Mouse (Mus musculus) neural tube, embryonic 11.5 days (tissue): Measurements from ENCODE around the gene Wdr62. TPM values are rescaled to one million over a fixed set of nuclear protein-coding genes. Genes with fewer than 3 reads are reported as not detected.

Experiments used
- ATAC-seq: fragments of 200-750 bp; cut with Nextera tagmentation; 2 replicates; pipeline ENCODE4 v1.8.0; 2017; ENCODE audit warnings: moderate number of reproducible peaks, mild to moderate bottlenecking, moderate TSS enrichment, moderate library complexity; ENCODE audit not compliant: insufficient read depth, low FRiP score, low TSS enrichment
- DNase-seq: peaks from one replicate; pipeline ENCODE4 v3.0.0-alpha.2; 2015; ENCODE audit warnings: low spot score
- H3K27ac ChIP-seq: fragments of 300-500 bp; sonication (generic); 2 replicates; pipeline ENCODE4 v1.5.1; 2014; ENCODE audit warnings: low read depth, mild to moderate bottlenecking, low read length
- H3K27me3 ChIP-seq: fragments of 300-500 bp; sonication (generic); 2 replicates; pipeline ENCODE4 v1.6.1; 2014; ENCODE audit warnings: mild to moderate bottlenecking, low read length, mixed read lengths; ENCODE audit not compliant: control insufficient read depth, insufficient read depth
- H3K36me3 ChIP-seq: fragments of 300-500 bp; sonication (generic); 2 replicates; pipeline ENCODE4 v1.6.1; 2014; ENCODE audit warnings: mild to moderate bottlenecking, low read length, moderate library complexity, mixed read lengths; ENCODE audit not compliant: control insufficient read depth, insufficient read depth
- H3K4me1 ChIP-seq: fragments of 300-500 bp; sonication (generic); 2 replicates; pipeline ENCODE4 v1.6.1; 2014; ENCODE audit warnings: low read length, mixed read lengths; ENCODE audit not compliant: control insufficient read depth, insufficient read depth
- H3K4me2 ChIP-seq: fragments of 300-500 bp; sonication (generic); 2 replicates; pipeline ENCODE4 v1.6.1; 2014; ENCODE audit warnings: low read depth, mild to moderate bottlenecking, moderate library complexity
- H3K4me3 ChIP-seq: fragments of 300-500 bp; sonication (generic); 2 replicates; pipeline ENCODE4 v1.5.1; 2014; ENCODE audit warnings: low read depth, low read length
- H3K9ac ChIP-seq: fragments of 300-500 bp; sonication (generic); 2 replicates; pipeline ENCODE4 v1.6.1; 2014; ENCODE audit warnings: mild to moderate bottlenecking, low read length
- H3K9me3 ChIP-seq: fragments of 300-500 bp; sonication (generic); 2 replicates; pipeline ENCODE4 v1.6.1; 2016; ENCODE audit warnings: low read length; ENCODE audit not compliant: control insufficient read depth
- WGBS: fragments of 180-500 bp; shearing (Covaris S2); extraction: QIAGEN DNeasy Blood & Tissue Kit; methylation state at CpG from one replicate; pipeline ENCODE4 v1.1.7; 2014; 5-methylcytosine and 5-hydroxymethylcytosine counted together
- polyA plus RNA-seq: library from polyadenylated mRNA; unstranded; fragments of >200 nt; fragmentation: Nextera tagmentation; extraction: Ambion mirVana; gene quantifications from 2 replicates; pipeline ENCODE4 v1.2.1, GENCODE M21; 2014

The Wdr62 gene
- polyA plus RNA-seq, 1 experiment from 2014 or later, result 12.5 TPM

DNA sequence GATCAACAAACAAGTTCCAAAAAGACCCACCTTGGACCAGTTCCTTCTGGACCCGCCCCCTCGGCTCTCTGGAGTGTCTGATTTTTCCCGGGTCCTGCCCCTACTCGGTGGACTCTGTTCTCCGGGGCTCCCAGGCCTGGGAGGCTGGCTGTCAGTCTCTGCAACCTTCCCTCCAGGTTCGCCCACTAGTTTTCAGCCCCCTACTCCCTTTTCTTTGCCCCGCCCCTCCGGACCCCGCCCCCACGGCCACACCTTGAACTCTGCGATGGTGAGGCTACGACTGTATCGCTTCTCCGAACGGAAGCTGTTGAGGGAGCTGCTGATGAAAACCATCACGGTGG, 48.9 kb downstream of the Wdr62 start:
- Histone ChIP-seq H3K9ac (peak overlapping the region; percentile 51), H3K36me3 (peaks cover 11% of the 10 kb centered on the region), H3K27ac (no peak overlapping the region; the same call in 1 of the 2 replicates), H3K9me3 (no peaks in the 10 kb centered on the region), H3K4me2 (peak overlapping the region; percentile 73), H3K4me3 (peak overlapping the region; percentile 74), H3K4me1 (peaks cover 10% of the 10 kb centered on the region), H3K27me3 (no peaks in the 10 kb centered on the region)
- no peak for DNase-seq
- under 1% methylated on average over 16 of the region's 16 CpGs for WGBS
- ATAC-seq, result peak; percentile 46

DNA sequence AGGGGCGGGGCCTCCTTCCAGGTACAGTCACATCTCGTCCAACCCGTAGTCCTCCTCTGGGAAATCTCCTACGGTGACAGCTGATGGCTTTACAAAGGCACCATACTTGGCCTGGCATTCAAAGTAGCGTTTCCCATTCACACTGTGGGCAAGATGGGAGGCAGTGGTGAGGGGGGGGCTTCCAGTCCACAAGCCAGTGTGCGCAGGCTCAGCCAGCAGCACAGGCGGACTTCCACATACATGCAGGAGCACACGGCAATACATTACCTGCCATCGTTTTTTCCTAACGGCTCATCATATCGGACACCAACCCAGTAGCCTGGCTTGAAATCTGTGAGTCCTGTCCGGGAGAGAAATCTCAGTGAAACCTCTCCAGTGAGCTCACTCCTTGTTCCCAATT, 56.0 kb downstream of the Wdr62 start:
- Histone ChIP-seq H3K4me3 (no peak overlapping the region), H3K27me3 (no peaks in the 10 kb centered on the region), H3K4me1 (0 out of 2 replicates have a peak, but pooled peaks cover 2% of the 10 kb centered on the region), H3K9ac (no peak overlapping the region), H3K9me3 (no peaks in the 10 kb centered on the region), H3K4me2 (no peak overlapping the region), H3K36me3 (peaks cover 11% of the 10 kb centered on the region), H3K27ac (no peak overlapping the region)
- WGBS, result 92% methylated on average over 12 of the region's 12 CpGs
- no peak for ATAC-seq
- no peak for DNase-seq

GRCm38 (mm10) chr7:30222205-30222604, 58.0 kb downstream of the Wdr62 start:
- Histone ChIP-seq H3K27me3 (no peaks in the 10 kb centered on the region), H3K4me2 (no peak overlapping the region), H3K4me3 (no peak overlapping the region), H3K27ac (no peak overlapping the region), H3K36me3 (peaks cover 8% of the 10 kb centered on the region), H3K9me3 (no peaks in the 10 kb centered on the region), H3K4me1 (0 out of 2 replicates have a peak, but pooled peaks cover 2% of the 10 kb centered on the region), H3K9ac (no peak overlapping the region)
- ATAC-seq (no peak), DNase-seq (no peak)
- WGBS, result 90% methylated on average over 5 of the region's 5 CpGs

DNA sequence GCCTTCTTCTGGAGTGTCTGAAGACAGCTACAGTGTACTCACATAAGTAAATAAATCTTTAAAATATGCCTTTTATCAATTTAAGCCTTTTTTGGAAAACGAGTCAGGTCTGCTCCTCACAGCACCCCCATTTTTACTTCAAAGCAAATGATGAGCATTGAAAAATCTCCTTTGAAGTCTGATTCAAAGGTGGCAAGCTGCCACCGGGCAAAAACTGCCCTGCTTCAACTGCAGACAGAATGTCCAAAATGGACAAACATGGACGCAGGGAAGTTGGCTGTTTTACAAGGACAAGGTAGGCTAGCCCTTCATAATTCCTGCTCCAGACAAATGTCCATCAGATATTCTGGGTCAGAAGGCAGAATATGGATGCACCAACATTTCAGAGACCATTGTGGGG, 58.8 kb downstream of the Wdr62 start:
- Histone ChIP-seq H3K27me3 (no peaks in the 10 kb centered on the region), H3K4me3 (no peak overlapping the region), H3K4me1 (0 out of 2 replicates have a peak, but pooled peaks cover 2% of the 10 kb centered on the region), H3K9me3 (no peaks in the 10 kb centered on the region), H3K27ac (no peak overlapping the region), H3K9ac (no peak overlapping the region), H3K36me3 (peaks cover 4% of the 10 kb centered on the region), H3K4me2 (no peak overlapping the region)
- WGBS, result 82% methylated on average over 3 of the region's 3 CpGs
- no peak for ATAC-seq
- no peak for DNase-seq

GRCm38 (mm10) chr7:30220008-30220356, 60.2 kb downstream of the Wdr62 start:
- 31% methylated on average over 11 of the region's 11 CpGs for WGBS
- no peak overlapping the region for H3K27ac ChIP-seq

DNA sequence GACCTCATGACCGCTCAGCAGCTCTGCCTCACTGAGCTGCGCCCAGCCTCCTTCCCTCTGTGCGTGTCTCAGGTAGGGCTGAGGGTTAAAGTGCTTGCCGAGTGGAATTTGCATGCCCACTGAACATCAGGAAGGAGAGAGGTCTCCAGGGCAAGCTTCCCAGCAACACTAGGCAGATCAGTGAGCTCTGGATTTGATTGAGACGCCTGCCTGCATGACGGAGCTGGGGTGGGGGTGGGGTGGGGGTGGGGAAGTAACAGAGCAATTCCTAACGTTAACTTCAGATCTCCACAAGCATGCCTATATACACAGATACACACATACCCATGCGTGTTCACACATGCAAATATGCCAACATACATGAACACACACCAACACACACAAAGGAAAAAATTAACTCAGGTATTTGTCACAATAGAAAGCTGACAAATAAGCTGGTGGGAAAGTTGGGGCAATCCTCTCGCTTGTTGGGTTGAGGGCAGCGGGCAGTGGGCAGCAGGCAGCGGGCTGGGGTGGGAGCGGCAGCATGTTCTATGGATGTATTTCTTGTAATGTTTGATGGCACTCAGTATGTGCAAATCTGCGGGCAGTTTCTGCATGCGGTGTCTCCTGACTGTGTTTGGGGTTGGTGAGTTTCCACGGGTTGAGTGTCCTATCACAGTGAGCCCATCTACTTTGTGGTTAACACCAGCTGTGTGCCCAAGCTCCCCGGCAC, 60.8 kb downstream of the Wdr62 start:
- Histone ChIP-seq H3K9ac (peak overlapping the region; percentile 41), H3K4me1 (0 out of 2 replicates have a peak, but pooled peaks cover 2% of the 10 kb centered on the region), H3K36me3 (peaks cover 4% of the 10 kb centered on the region), H3K9me3 (no peaks in the 10 kb centered on the region), H3K27me3 (no peaks in the 10 kb centered on the region), H3K4me2 (peak overlapping the region; percentile 72), H3K27ac (0 out of 2 replicates have a peak overlapping the region, but pooled peaks have one; percentile 46), H3K4me3 (peak overlapping the region; percentile 40)
- ATAC-seq (0 out of 2 replicates have a peak, but pooled peaks have one; percentile 28), DNase-seq (peak; percentile 66)
- 5% methylated on average over 16 of the region's 16 CpGs for WGBS

More at GRCm38 (mm10) chr7:30220008-30220356, 60.2 kb downstream of the Wdr62 start:
- no peaks in the 10 kb centered on the region for H3K9me3 ChIP-seq
- H3K4me2 ChIP-seq, result peak overlapping the region; percentile 72
- peak overlapping the region; percentile 41 for H3K9ac ChIP-seq
- 0 out of 2 replicates have a peak, but pooled peaks cover 2% of the 10 kb centered on the region for H3K4me1 ChIP-seq
- no peak for DNase-seq
- peak overlapping the region; percentile 40 for H3K4me3 ChIP-seq
- ATAC-seq, result no peak
- H3K27me3 ChIP-seq, result no peaks in the 10 kb centered on the region
- H3K36me3 ChIP-seq, result peaks cover 4% of the 10 kb centered on the region

GRCm38 (mm10) chr7:30217277-30217676, 62.9 kb downstream of the Wdr62 start:
- H3K27me3 ChIP-seq, result no peaks in the 10 kb centered on the region
- H3K4me3 ChIP-seq, result no peak overlapping the region
- no peak overlapping the region for H3K4me2 ChIP-seq
- H3K4me1 ChIP-seq, result 0 out of 2 replicates have a peak, but pooled peaks cover 2% of the 10 kb centered on the region
- H3K9me3 ChIP-seq, result no peaks in the 10 kb centered on the region
- no peak overlapping the region for H3K9ac ChIP-seq
- peak; percentile 27; the same call in 1 of the 2 replicates for ATAC-seq
- WGBS, result 81% methylated on average over 2 of the region's 2 CpGs
- no peaks in the 10 kb centered on the region for H3K36me3 ChIP-seq
- no peak overlapping the region for H3K27ac ChIP-seq
- DNase-seq, result no peak

DNA sequence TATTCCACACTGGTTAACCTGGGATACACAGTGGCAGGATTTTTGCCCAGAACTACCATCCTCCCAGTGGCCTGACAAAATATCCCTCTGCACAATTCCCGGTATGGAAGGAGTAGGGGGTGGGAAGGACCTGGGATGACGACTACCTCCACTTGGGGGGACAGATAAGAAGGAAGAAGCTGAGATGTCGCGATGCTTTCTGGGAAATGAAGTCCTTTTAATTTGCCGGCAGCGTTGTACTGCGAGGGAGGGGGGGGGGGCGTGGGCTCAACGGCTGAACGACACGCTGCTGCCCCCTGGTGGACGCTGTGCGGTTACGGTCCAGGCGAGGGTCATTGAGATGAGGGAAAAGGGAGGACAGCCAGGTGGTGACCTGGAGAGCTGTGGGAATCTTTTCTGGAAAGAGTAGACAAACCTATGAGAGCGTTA, 63.5 kb downstream of the Wdr62 start:
- Histone ChIP-seq H3K36me3 (no peaks in the 10 kb centered on the region), H3K27ac (no peak overlapping the region), H3K9ac (no peak overlapping the region), H3K4me3 (no peak overlapping the region), H3K9me3 (no peaks in the 10 kb centered on the region), H3K4me2 (0 out of 2 replicates have a peak overlapping the region, but pooled peaks have one; percentile 29), H3K27me3 (no peaks in the 10 kb centered on the region), H3K4me1 (0 out of 2 replicates have a peak, but pooled peaks cover 2% of the 10 kb centered on the region)
- under 1% methylated on average over 15 of the region's 16 CpGs for WGBS
- peak; percentile 88 for DNase-seq
- peak; percentile 85 for ATAC-seq

DNA sequence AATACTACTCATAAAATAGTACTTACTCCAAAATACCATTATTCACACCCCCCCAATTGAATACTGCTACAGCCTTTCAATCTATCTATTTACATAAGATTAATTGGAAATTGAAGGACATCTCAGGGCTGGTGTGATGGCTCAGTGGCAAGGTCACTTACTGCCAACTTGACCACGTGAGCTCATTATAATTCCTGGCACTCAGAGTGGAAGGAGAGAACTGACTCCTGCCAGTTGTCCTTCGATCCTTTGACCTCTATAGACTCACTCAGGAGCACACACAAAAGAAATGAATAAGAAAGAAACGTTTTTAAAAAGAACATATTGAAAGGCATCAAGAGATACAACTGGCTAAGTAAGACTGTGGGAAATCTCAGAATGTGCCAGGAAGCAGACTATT, 64.3 kb downstream of the Wdr62 start:
- Histone ChIP-seq H3K9ac (no peak overlapping the region), H3K9me3 (no peaks in the 10 kb centered on the region), H3K27ac (no peak overlapping the region), H3K36me3 (no peaks in the 10 kb centered on the region), H3K27me3 (no peaks in the 10 kb centered on the region), H3K4me1 (0 out of 2 replicates have a peak, but pooled peaks cover 2% of the 10 kb centered on the region), H3K4me3 (no peak overlapping the region), H3K4me2 (no peak overlapping the region)
- DNase-seq (no peak), ATAC-seq (no peak)
- 91% methylated on average over 3 of the region's 3 CpGs for WGBS
